Mouse (Mus musculus) lung, embryonic 16.5 days (tissue): Measurements from ENCODE around the gene Ppp2r3c. TPM values are rescaled to one million over a fixed set of nuclear protein-coding genes. Genes with fewer than 3 reads are reported as not detected.
"Not testable (repeated sequence)": the region's sequence is repeated elsewhere in the genome, so short reads cannot be mapped to it uniquely, and the experiment has no call there.

ENCODE experiments used
- ATAC-seq: fragments of 200-750 bp; cut with Nextera tagmentation; 2 replicates; pipeline ENCODE4 v1.8.0; 2017; ENCODE audit warnings: low read depth, mild to moderate bottlenecking, moderate library complexity
- H3K27ac ChIP-seq: fragments of 300-500 bp; sonication (generic); 2 replicates; pipeline ENCODE4 v1.5.1; 2014; ENCODE audit warnings: mild to moderate bottlenecking, control low read depth, low read length
- H3K27me3 ChIP-seq: fragments of 300-500 bp; sonication (generic); 2 replicates; pipeline ENCODE4 v1.6.1; 2014; ENCODE audit warnings: low read depth, low read length, mixed read lengths; ENCODE audit not compliant: control insufficient read depth, insufficient read depth
- H3K36me3 ChIP-seq: fragments of 300-500 bp; sonication (generic); 2 replicates; pipeline ENCODE4 v1.6.1; 2014; ENCODE audit warnings: low read length; ENCODE audit not compliant: control insufficient read depth, insufficient read depth
- H3K4me1 ChIP-seq: fragments of 300-500 bp; sonication (generic); replicated peaks from 2 replicates; pipeline ENCODE4 v1.6.1; 2014; ENCODE audit warnings: low read length, mixed read lengths; ENCODE audit not compliant: control insufficient read depth, insufficient read depth
- H3K4me2 ChIP-seq: fragments of 300-500 bp; sonication (generic); 2 replicates; pipeline ENCODE4 v1.6.1; 2014; ENCODE audit warnings: low read depth, low read length, control low read depth
- H3K4me3 ChIP-seq: fragments of 300-500 bp; sonication (generic); 2 replicates; pipeline ENCODE4 v1.5.1; 2014; ENCODE audit warnings: mild to moderate bottlenecking, low read length, control low read depth
- H3K9ac ChIP-seq: fragments of 300-500 bp; sonication (generic); 2 replicates; pipeline ENCODE4 v1.6.1; 2014; ENCODE audit warnings: low read length, control low read depth
- H3K9me3 ChIP-seq: fragments of 300-500 bp; sonication (generic); 2 replicates; pipeline ENCODE4 v1.6.1; 2016; ENCODE audit warnings: low read length; ENCODE audit not compliant: control insufficient read depth
- WGBS: fragments of 180-500 bp; shearing (Covaris S2); extraction: QIAGEN DNeasy Blood & Tissue Kit; methylation state at CpG from one replicate; pipeline ENCODE4 v1.1.7; 2014; 5-methylcytosine and 5-hydroxymethylcytosine counted together
- polyA plus RNA-seq: library from polyadenylated mRNA; unstranded; fragments of >200 nt; fragmentation: Nextera tagmentation; extraction: Ambion mirVana; gene quantifications from 2 replicates; pipeline ENCODE4 v1.2.1, GENCODE M21; 2015

The Ppp2r3c gene
- polyA plus RNA-seq, result 11.4 and 11.6 TPM in 2 replicates

GRCm38 (mm10) chr12:55302485-55303441, at the start of gene Ppp2r3c:
Gene Ppp2r3c, minus strand, starts transcription at chr12:55302998.
- Histone ChIP-seq H3K9me3 (no peaks in the 10 kb centered on the region), H3K9ac (peak within 1 kb of the TSS; percentile 85), H3K36me3 (peaks cover 11% of the 10 kb centered on the region), H3K4me1 (peaks cover 14% of the 10 kb centered on the region), H3K4me3 (peak within 1 kb of the TSS; percentile 82), H3K27ac (peak within 1 kb of the TSS; percentile 96), H3K27me3 (no peaks in the 10 kb centered on the region), H3K4me2 (peak within 1 kb of the TSS; percentile 87)
- under 1% methylated on average over 55 of the region's 55 CpGs for WGBS
- peak; percentile 96 for ATAC-seq

GRCm38 (mm10) chr12:55344583-55344982, 41.8 kb upstream of the Ppp2r3c start:
- 0 out of 2 replicates have a peak, but pooled peaks have one; percentile 23 for ATAC-seq
- Histone ChIP-seq H3K9me3 (no peaks in the 10 kb centered on the region), H3K4me3 (no peak overlapping the region; the same call in 1 of the 2 replicates), H3K27ac (peak overlapping the region; percentile 21; the same call in 1 of the 2 replicates), H3K4me2 (no peak overlapping the region), H3K9ac (no peak overlapping the region), H3K27me3 (no peaks in the 10 kb centered on the region), H3K36me3 (no peaks in the 10 kb centered on the region), H3K4me1 (no peaks in the 10 kb centered on the region)
- 67% methylated on average over 13 of the region's 13 CpGs for WGBS

- no peaks in the 10 kb centered on the region for H3K4me1 ChIP-seq
- no peak overlapping the region; the same call in 1 of the 2 replicates for H3K27ac ChIP-seq
- H3K9ac ChIP-seq, result no peak overlapping the region
- no peak for ATAC-seq
- no peaks in the 10 kb centered on the region for H3K27me3 ChIP-seq
- H3K4me2 ChIP-seq, result no peak overlapping the region
- no peaks in the 10 kb centered on the region for H3K9me3 ChIP-seq
- WGBS, result 81% methylated on average over 11 of the region's 11 CpGs
- no peaks in the 10 kb centered on the region for H3K36me3 ChIP-seq
- H3K4me3 ChIP-seq, result no peak overlapping the region
Measured at GRCm38 (mm10) chr12:55343998-55344397, 41.2 kb upstream of the Ppp2r3c start.

- H3K4me3 ChIP-seq, H3K36me3 ChIP-seq, H3K4me1 ChIP-seq, H3K9ac ChIP-seq, H3K4me2 ChIP-seq, H3K27ac ChIP-seq, ATAC-seq, H3K27me3 ChIP-seq, H3K9me3 ChIP-seq: not testable (repeated sequence)
- 33% methylated on average over 1 of the region's 1 CpGs for WGBS
Measured at GRCm38 (mm10) chr12:55343045-55343444, 40.2 kb upstream of the Ppp2r3c start.

- H3K4me3 ChIP-seq, H3K27me3 ChIP-seq, H3K4me2 ChIP-seq, H3K36me3 ChIP-seq, ATAC-seq, H3K27ac ChIP-seq, H3K4me1 ChIP-seq, H3K9ac ChIP-seq, H3K9me3 ChIP-seq: not testable (repeated sequence)
- 86% methylated on average over 1 of the region's 2 CpGs for WGBS
Measured at GRCm38 (mm10) chr12:55338490-55338889, 35.7 kb upstream of the Ppp2r3c start.

- peaks cover 3% of the 10 kb centered on the region; the same call in 1 of the 2 replicates for H3K36me3 ChIP-seq
- H3K27ac ChIP-seq, result no peak overlapping the region
- no peak overlapping the region for H3K4me2 ChIP-seq
- no peak for ATAC-seq
- no peaks in the 10 kb centered on the region for H3K9me3 ChIP-seq
- no peaks in the 10 kb centered on the region for H3K27me3 ChIP-seq
- H3K9ac ChIP-seq, result no peak overlapping the region
- no peaks in the 10 kb centered on the region for H3K4me1 ChIP-seq
- no peak overlapping the region for H3K4me3 ChIP-seq
- 72% methylated on average over 7 of the region's 7 CpGs for WGBS
Measured at GRCm38 (mm10) chr12:55333662-55334061, 30.9 kb upstream of the Ppp2r3c start.

- H3K27ac ChIP-seq, result no peak overlapping the region
- WGBS, result 92% methylated on average over 7 of the region's 7 CpGs
Measured at GRCm38 (mm10) chr12:55329351-55329750, 26.6 kb upstream of the Ppp2r3c start.

GRCm38 (mm10) chr12:55328784-55329183, 26.0 kb upstream of the Ppp2r3c start:
- peaks cover 3% of the 10 kb centered on the region; the same call in 1 of the 2 replicates for H3K36me3 ChIP-seq
- no peak overlapping the region for H3K4me2 ChIP-seq
- H3K9me3 ChIP-seq, result no peaks in the 10 kb centered on the region
- 0 out of 2 replicates have a peak, but pooled peaks cover 3% of the 10 kb centered on the region for H3K4me1 ChIP-seq
- H3K9ac ChIP-seq, result no peak overlapping the region
- no peak overlapping the region for H3K4me3 ChIP-seq
- no peak overlapping the region for H3K27ac ChIP-seq
- no peaks in the 10 kb centered on the region for H3K27me3 ChIP-seq
- 82% methylated on average over 4 of the region's 4 CpGs for WGBS
- no peak for ATAC-seq

More at GRCm38 (mm10) chr12:55329351-55329750, 26.6 kb upstream of the Ppp2r3c start:
- Histone ChIP-seq H3K9ac (no peak overlapping the region), H3K4me3 (no peak overlapping the region), H3K36me3 (peaks cover 3% of the 10 kb centered on the region; the same call in 1 of the 2 replicates), H3K9me3 (no peaks in the 10 kb centered on the region), H3K27me3 (no peaks in the 10 kb centered on the region), H3K4me2 (no peak overlapping the region), H3K4me1 (0 out of 2 replicates have a peak, but pooled peaks cover 3% of the 10 kb centered on the region)
- no peak for ATAC-seq

- H3K27ac ChIP-seq, result no peak overlapping the region
- no peak overlapping the region for H3K4me2 ChIP-seq
- H3K9ac ChIP-seq, result no peak overlapping the region
- ATAC-seq, result no peak
- H3K4me1 ChIP-seq, result 0 out of 2 replicates have a peak, but pooled peaks cover 3% of the 10 kb centered on the region
- peaks cover 3% of the 10 kb centered on the region; the same call in 1 of the 2 replicates for H3K36me3 ChIP-seq
- 77% methylated on average over 7 of the region's 7 CpGs for WGBS
- H3K4me3 ChIP-seq, result no peak overlapping the region
- no peaks in the 10 kb centered on the region for H3K9me3 ChIP-seq
- H3K27me3 ChIP-seq, result no peaks in the 10 kb centered on the region
Measured at GRCm38 (mm10) chr12:55325702-55326101, 22.9 kb upstream of the Ppp2r3c start.
